Mouse (Mus musculus) hindbrain, embryonic 10.5 days (tissue): ENCODE measurements around the gene Fev. TPM values are rescaled to one million over a fixed set of nuclear protein-coding genes. Genes with fewer than 3 reads are reported as not detected.

Source experiments
- DNase-seq: peaks from one replicate; pipeline ENCODE4 v3.0.0-alpha.2; 2017; ENCODE audit warnings: low spot score
- H3K27ac ChIP-seq: fragments of 300-500 bp; sonication (generic); 2 replicates; pipeline ENCODE4 v1.5.1; 2016; ENCODE audit warnings: mild to moderate bottlenecking, moderate library complexity
- H3K27me3 ChIP-seq: fragments of 300-500 bp; sonication (generic); 2 replicates; pipeline ENCODE4 v1.6.1; 2016; ENCODE audit warnings: mild to moderate bottlenecking; ENCODE audit not compliant: poor library complexity, insufficient read depth, severe bottlenecking
- H3K36me3 ChIP-seq: fragments of 300-500 bp; sonication (generic); 2 replicates; pipeline ENCODE4 v1.6.1; 2016; ENCODE audit warnings: mild to moderate bottlenecking, moderate library complexity
- H3K4me1 ChIP-seq: fragments of 300-500 bp; sonication (generic); replicated peaks from 2 replicates; pipeline ENCODE4 v1.6.1; 2016; ENCODE audit warnings: mild to moderate bottlenecking
- H3K4me3 ChIP-seq: fragments of 300-500 bp; sonication (generic); 2 replicates; pipeline ENCODE4 v1.5.1; 2016; ENCODE audit warnings: mild to moderate bottlenecking, moderate library complexity
- H3K9me3 ChIP-seq: fragments of 300-500 bp; sonication (generic); 2 replicates; pipeline ENCODE4 v1.6.1; 2016; ENCODE audit warnings: mild to moderate bottlenecking, moderate library complexity
- WGBS: fragments of 180-500 bp; shearing (Covaris S2); methylation state at CpG from one replicate; pipeline ENCODE4 v1.1.7; 2016; 5-methylcytosine and 5-hydroxymethylcytosine counted together
- microRNA counts: library from miRNA; unstranded; fragments of <30 nt; microRNA quantifications from one replicate; lab custom pipeline; 2017
- polyA plus RNA-seq: library from polyadenylated mRNA; unstranded; fragments of >200 nt; fragmentation: Nextera tagmentation; extraction: Ambion mirVana; gene quantifications from 2 replicates; pipeline ENCODE4 v1.2.1, GENCODE M21; 2016

Fev gene
- polyA plus RNA-seq, 1 experiment from 2014 or later = 0.89 TPM

GRCm38 (mm10) chr1:74848946-74849345, 36.3 kb downstream of the Fev start:
- H3K4me3 ChIP-seq = no peak overlapping the region
- H3K9me3 ChIP-seq = no peaks in the 10 kb centered on the region
- 69% methylated on average over 5 of the region's 5 CpGs for WGBS
- H3K4me1 ChIP-seq = peaks cover 43% of the 10 kb centered on the region
- no peak overlapping the region for H3K27ac ChIP-seq
- no peak for DNase-seq
- no peaks in the 10 kb centered on the region for H3K36me3 ChIP-seq
- H3K27me3 ChIP-seq = peaks cover 46% of the 10 kb centered on the region

GRCm38 (mm10) chr1:74846341-74846740, 38.9 kb downstream of the Fev start:
- H3K4me1 ChIP-seq = peaks cover 18% of the 10 kb centered on the region
- DNase-seq = no peak
- H3K27me3 ChIP-seq = peaks cover 25% of the 10 kb centered on the region
- no peaks in the 10 kb centered on the region for H3K36me3 ChIP-seq
- 53% methylated on average over 9 of the region's 9 CpGs for WGBS
- no peak overlapping the region for H3K4me3 ChIP-seq
- H3K27ac ChIP-seq = no peak overlapping the region
- H3K9me3 ChIP-seq = no peaks in the 10 kb centered on the region

- DNase-seq = no peak
- peaks cover 4% of the 10 kb centered on the region; the same call in 1 of the 2 replicates for H3K4me1 ChIP-seq
- 83% methylated on average over 5 of the region's 5 CpGs for WGBS
- H3K4me3 ChIP-seq = no peak overlapping the region
- H3K27me3 ChIP-seq = peaks cover 4% of the 10 kb centered on the region; the same call in 1 of the 2 replicates
- no peaks in the 10 kb centered on the region for H3K9me3 ChIP-seq
- H3K27ac ChIP-seq = no peak overlapping the region
- no peaks in the 10 kb centered on the region for H3K36me3 ChIP-seq
Observed at GRCm38 (mm10) chr1:74843090-74843489, 42.1 kb downstream of the Fev start.

- peaks cover 4% of the 10 kb centered on the region; the same call in 1 of the 2 replicates for H3K27me3 ChIP-seq
- WGBS = 87% methylated on average over 3 of the region's 3 CpGs
- H3K4me1 ChIP-seq = peaks cover 19% of the 10 kb centered on the region
- no peak overlapping the region for H3K27ac ChIP-seq
- H3K4me3 ChIP-seq = no peak overlapping the region
- no peak for DNase-seq
- no peaks in the 10 kb centered on the region for H3K9me3 ChIP-seq
- H3K36me3 ChIP-seq = no peaks in the 10 kb centered on the region
Observed at GRCm38 (mm10) chr1:74833255-74833654, 52.0 kb downstream of the Fev start.

MicroRNAs encoded within 50 kb of the gene (microRNA counts, 519-probe panel; counts per million panel counts)
- 1,255 counts per million, percentile 77 among the panel's probes with 10 or more counts for microRNA mmu-miR-375 (lab: Ali Mortazavi, UCI)

Other genes starting within 250 kb of the Fev start
- gene Ttll4, start 223.7 kb downstream of the Fev start, polyA plus RNA-seq = 35.7 and 48.5 TPM in 2 replicates
- gene Cyp27a1, start 171.8 kb downstream of the Fev start, polyA plus RNA-seq = 7.4 and 8.4 TPM in 2 replicates
- gene Prkag3, start 136.2 kb downstream of the Fev start, polyA plus RNA-seq = 0.12 TPM in 1 of 2 replicates, not detected in the other
- 15.5 and 18.2 TPM in 2 replicates for gene Wnt6, start 113.5 kb downstream of the Fev start, polyA plus RNA-seq
- gene Wnt10a, start 93.9 kb downstream of the Fev start, polyA plus RNA-seq = 0.87 and 1.6 TPM in 2 replicates
- 0.96 and 2.6 TPM in 2 replicates for gene Cdk5r2, start 30.5 kb downstream of the Fev start, polyA plus RNA-seq
- not detected in 2 replicates for gene Cryba2, start 7.7 kb upstream of the Fev start, polyA plus RNA-seq
- 0.50 and 1.7 TPM in 2 replicates for gene Cfap65, start 50.2 kb upstream of the Fev start, polyA plus RNA-seq
- 0.12 TPM in 2 replicates for gene Ihh, start 66.3 kb upstream of the Fev start, polyA plus RNA-seq
- 14.1 and 14.7 TPM in 2 replicates for gene Nhej1, start 239.8 kb upstream of the Fev start, polyA plus RNA-seq
- gene Slc23a3, start 248.5 kb upstream of the Fev start, polyA plus RNA-seq = not detected in 2 replicates